Mouse (Mus musculus) neural tube, embryonic 15.5 days (tissue): Measurements from ENCODE around the gene Strn4. TPM values are rescaled to one million over a fixed set of nuclear protein-coding genes. Genes with fewer than 3 reads are reported as not detected.

ENCODE experiments used
- ATAC-seq: fragments of 200-750 bp; cut with Nextera tagmentation; 2 replicates; pipeline ENCODE4 v1.8.0; 2017; ENCODE audit warnings: mild to moderate bottlenecking, moderate TSS enrichment, moderate library complexity; ENCODE audit not compliant: low FRiP score
- H3K27ac ChIP-seq: fragments of 300-500 bp; sonication (generic); replicated peaks from 2 replicates; pipeline ENCODE4 v1.5.1; 2015; ENCODE audit warnings: mild to moderate bottlenecking, inconsistent platforms
- H3K27me3 ChIP-seq: fragments of 300-500 bp; sonication (generic); replicated peaks from 2 replicates; pipeline ENCODE4 v1.6.1; 2015; ENCODE audit warnings: inconsistent platforms
- H3K36me3 ChIP-seq: fragments of 300-500 bp; sonication (generic); 2 replicates; pipeline ENCODE4 v1.6.1; 2015; ENCODE audit warnings: inconsistent platforms
- H3K4me1 ChIP-seq: fragments of 300-500 bp; sonication (generic); 2 replicates; pipeline ENCODE4 v1.6.1; 2015; ENCODE audit warnings: inconsistent platforms
- H3K4me2 ChIP-seq: fragments of 300-500 bp; sonication (generic); 2 replicates; pipeline ENCODE4 v1.6.1; 2015; ENCODE audit warnings: inconsistent platforms, mild to moderate bottlenecking, moderate library complexity
- H3K4me3 ChIP-seq: fragments of 300-500 bp; sonication (generic); replicated peaks from 2 replicates; pipeline ENCODE4 v1.5.1; 2015; ENCODE audit warnings: mild to moderate bottlenecking, inconsistent platforms
- H3K9ac ChIP-seq: fragments of 300-500 bp; sonication (generic); replicated peaks from 2 replicates; pipeline ENCODE4 v1.6.1; 2015; ENCODE audit warnings: mild to moderate bottlenecking, inconsistent platforms
- H3K9me3 ChIP-seq: fragments of 300-500 bp; sonication (generic); replicated peaks from 2 replicates; pipeline ENCODE4 v1.6.1; 2016; ENCODE audit warnings: inconsistent platforms
- WGBS: fragments of 180-500 bp; shearing (Covaris S2); methylation state at CpG from one replicate; pipeline ENCODE4 v1.1.7; 2015; ENCODE audit warnings: mixed read lengths; 5-methylcytosine and 5-hydroxymethylcytosine counted together
- polyA plus RNA-seq: library from polyadenylated mRNA; unstranded; fragments of >200 nt; fragmentation: Nextera tagmentation; extraction: Ambion mirVana; gene quantifications from 2 replicates; pipeline ENCODE4 v1.2.1, GENCODE M21; 2015

Strn4 gene
- polyA plus RNA-seq, 1 experiment from 2014 or later = 156 TPM

- peak overlapping the region; percentile 59 for H3K4me3 ChIP-seq
- no peaks in the 10 kb centered on the region for H3K27me3 ChIP-seq
- peak overlapping the region; percentile 98 for H3K4me2 ChIP-seq
- peaks cover 29% of the 10 kb centered on the region for H3K36me3 ChIP-seq
- H3K9me3 ChIP-seq = no peaks in the 10 kb centered on the region
- ATAC-seq = no peak
- H3K4me1 ChIP-seq = peaks cover 45% of the 10 kb centered on the region
- H3K27ac ChIP-seq = peak overlapping the region; percentile 54; the same call in 1 of the 2 replicates
- H3K9ac ChIP-seq = peak overlapping the region; percentile 23; the same call in 1 of the 2 replicates
- 36% methylated on average over 14 of the region's 14 CpGs for WGBS
Measured at GRCm38 (mm10) chr7:16845072-16845819, 29.6 kb downstream of the Strn4 start.

GRCm38 (mm10) chr7:16845820-16846167 lies 30.1 kb downstream of the Strn4 start:
- H3K4me1 ChIP-seq = peaks cover 45% of the 10 kb centered on the region
- 40% methylated on average over 10 of the region's 10 CpGs for WGBS
- no peak overlapping the region for H3K9ac ChIP-seq
- peak overlapping the region; percentile 98 for H3K4me2 ChIP-seq
- no peak overlapping the region for H3K27ac ChIP-seq
- no peaks in the 10 kb centered on the region for H3K27me3 ChIP-seq
- no peak for ATAC-seq
- H3K36me3 ChIP-seq = peaks cover 29% of the 10 kb centered on the region
- 0 out of 2 replicates have a peak overlapping the region, but pooled peaks have one; percentile 59 for H3K4me3 ChIP-seq
- H3K9me3 ChIP-seq = no peaks in the 10 kb centered on the region

- 95% methylated on average over 5 of the region's 5 CpGs for WGBS
- Histone ChIP-seq H3K27ac (no peak overlapping the region), H3K9ac (no peak overlapping the region), H3K27me3 (no peaks in the 10 kb centered on the region), H3K4me1 (peaks cover 38% of the 10 kb centered on the region), H3K4me2 (no peak overlapping the region), H3K9me3 (no peaks in the 10 kb centered on the region), H3K36me3 (peaks cover 20% of the 10 kb centered on the region), H3K4me3 (no peak overlapping the region)
- ATAC-seq = no peak
Measured at GRCm38 (mm10) chr7:16846775-16847174, 31.1 kb downstream of the Strn4 start.

- Histone ChIP-seq H3K36me3 (peaks cover 20% of the 10 kb centered on the region), H3K4me2 (no peak overlapping the region), H3K4me1 (peaks cover 30% of the 10 kb centered on the region), H3K4me3 (no peak overlapping the region), H3K9ac (no peak overlapping the region), H3K27ac (no peak overlapping the region), H3K9me3 (no peaks in the 10 kb centered on the region), H3K27me3 (no peaks in the 10 kb centered on the region)
- no peak for ATAC-seq
- WGBS = 85% methylated on average over 19 of the region's 19 CpGs
Measured at GRCm38 (mm10) chr7:16847507-16847906, 31.8 kb downstream of the Strn4 start.

GRCm38 (mm10) chr7:16848579-16848978 lies 32.9 kb downstream of the Strn4 start:
- Histone ChIP-seq H3K27me3 (no peaks in the 10 kb centered on the region), H3K9ac (no peak overlapping the region), H3K36me3 (peaks cover 24% of the 10 kb centered on the region), H3K27ac (no peak overlapping the region), H3K4me2 (no peak overlapping the region), H3K4me3 (no peak overlapping the region), H3K9me3 (no peaks in the 10 kb centered on the region), H3K4me1 (peaks cover 23% of the 10 kb centered on the region)
- no peak for ATAC-seq
- 21% methylated on average over 17 of the region's 17 CpGs for WGBS

GRCm38 (mm10) chr7:16851636-16852035 lies 35.9 kb downstream of the Strn4 start:
- Histone ChIP-seq H3K27me3 (no peaks in the 10 kb centered on the region), H3K36me3 (peaks cover 51% of the 10 kb centered on the region)
- WGBS = 97% methylated on average over 4 of the region's 4 CpGs

GRCm38 (mm10) chr7:16853302-16853831 lies 37.7 kb downstream of the Strn4 start:
- Histone ChIP-seq H3K36me3 (peaks cover 64% of the 10 kb centered on the region), H3K4me2 (no peak overlapping the region), H3K4me3 (no peak overlapping the region), H3K9me3 (no peaks in the 10 kb centered on the region), H3K4me1 (no peaks in the 10 kb centered on the region), H3K27me3 (no peaks in the 10 kb centered on the region), H3K9ac (no peak overlapping the region), H3K27ac (no peak overlapping the region)
- 90% methylated on average over 14 of the region's 14 CpGs for WGBS
- ATAC-seq = no peak

More at GRCm38 (mm10) chr7:16851636-16852035, 35.9 kb downstream of the Strn4 start:
- Histone ChIP-seq H3K4me1 (no peaks in the 10 kb centered on the region), H3K27ac (no peak overlapping the region), H3K9me3 (no peaks in the 10 kb centered on the region), H3K4me3 (no peak overlapping the region), H3K4me2 (no peak overlapping the region), H3K9ac (no peak overlapping the region)
- no peak for ATAC-seq

- Histone ChIP-seq H3K4me2 (no peak overlapping the region), H3K4me1 (no peaks in the 10 kb centered on the region), H3K4me3 (no peak overlapping the region), H3K27ac (no peak overlapping the region), H3K27me3 (no peaks in the 10 kb centered on the region), H3K36me3 (peaks cover 47% of the 10 kb centered on the region), H3K9me3 (no peaks in the 10 kb centered on the region), H3K9ac (no peak overlapping the region)
- ATAC-seq = no peak
- 20% methylated on average over 17 of the region's 17 CpGs for WGBS
Measured at GRCm38 (mm10) chr7:16858336-16858735, 42.6 kb downstream of the Strn4 start.

GRCm38 (mm10) chr7:16859902-16860651 lies 44.4 kb downstream of the Strn4 start:
- Histone ChIP-seq H3K9me3 (no peaks in the 10 kb centered on the region), H3K4me3 (no peak overlapping the region), H3K27me3 (no peaks in the 10 kb centered on the region), H3K9ac (no peak overlapping the region), H3K4me2 (no peak overlapping the region), H3K4me1 (no peaks in the 10 kb centered on the region), H3K36me3 (peaks cover 48% of the 10 kb centered on the region), H3K27ac (no peak overlapping the region)
- ATAC-seq = no peak
- 34% methylated on average over 5 of the region's 5 CpGs for WGBS

GRCm38 (mm10) chr7:16867488-16867887 lies 51.8 kb downstream of the Strn4 start:
- H3K4me3 ChIP-seq = no peak overlapping the region
- peaks cover 29% of the 10 kb centered on the region for H3K36me3 ChIP-seq
- H3K4me2 ChIP-seq = no peak overlapping the region
- peaks cover 16% of the 10 kb centered on the region for H3K4me1 ChIP-seq
- H3K27me3 ChIP-seq = no peaks in the 10 kb centered on the region
- ATAC-seq = no peak
- no peak overlapping the region for H3K9ac ChIP-seq
- H3K27ac ChIP-seq = no peak overlapping the region
- 92% methylated on average over 3 of the region's 3 CpGs for WGBS
- H3K9me3 ChIP-seq = no peaks in the 10 kb centered on the region

GRCm38 (mm10) chr7:16869497-16869896 lies 53.8 kb downstream of the Strn4 start:
- ATAC-seq = peak; percentile 99
- Histone ChIP-seq H3K9ac (peak overlapping the region; percentile 52), H3K27ac (peak overlapping the region; percentile 91), H3K9me3 (no peaks in the 10 kb centered on the region), H3K36me3 (peaks cover 17% of the 10 kb centered on the region), H3K4me3 (peak overlapping the region; percentile 44), H3K27me3 (no peaks in the 10 kb centered on the region), H3K4me1 (peaks cover 30% of the 10 kb centered on the region), H3K4me2 (peak overlapping the region; percentile 69)
- 14% methylated on average over 16 of the region's 16 CpGs for WGBS

GRCm38 (mm10) chr7:16871600-16871999 lies 55.9 kb downstream of the Strn4 start:
- no peak overlapping the region for H3K4me2 ChIP-seq
- peaks cover 7% of the 10 kb centered on the region; the same call in 1 of the 2 replicates for H3K36me3 ChIP-seq
- peaks cover 43% of the 10 kb centered on the region for H3K4me1 ChIP-seq
- H3K9me3 ChIP-seq = no peaks in the 10 kb centered on the region
- 83% methylated on average over 10 of the region's 10 CpGs for WGBS
- no peak overlapping the region for H3K27ac ChIP-seq
- H3K27me3 ChIP-seq = no peaks in the 10 kb centered on the region
- no peak overlapping the region for H3K9ac ChIP-seq
- no peak overlapping the region for H3K4me3 ChIP-seq
- no peak for ATAC-seq
